Mouse (Mus musculus) common myeloid progenitor, adult 5-6 weeks (primary cell): ENCODE data around the gene Paqr3. TPM values are rescaled to one million over a fixed set of nuclear protein-coding genes. Genes with fewer than 3 reads are reported as not detected.

Experiments used
- ATAC-seq: replicated peaks from 2 replicates; pipeline ENCODE4 v1.8.0; 2016; ENCODE audit warnings: low read depth, mild to moderate bottlenecking, moderate TSS enrichment, inconsistent platforms; ENCODE audit not compliant: poor library complexity, severe bottlenecking
- total RNA-seq: library from RNA; stranded (forward); fragments of 200-1000, 187-1606 nt; gene quantifications from 2 replicates; pipeline ENCODE4 v1.2.3, GENCODE M21; 2017

Gene Paqr3
- 2.9 and 3.9 TPM in 2 replicates for total RNA-seq

DNA sequence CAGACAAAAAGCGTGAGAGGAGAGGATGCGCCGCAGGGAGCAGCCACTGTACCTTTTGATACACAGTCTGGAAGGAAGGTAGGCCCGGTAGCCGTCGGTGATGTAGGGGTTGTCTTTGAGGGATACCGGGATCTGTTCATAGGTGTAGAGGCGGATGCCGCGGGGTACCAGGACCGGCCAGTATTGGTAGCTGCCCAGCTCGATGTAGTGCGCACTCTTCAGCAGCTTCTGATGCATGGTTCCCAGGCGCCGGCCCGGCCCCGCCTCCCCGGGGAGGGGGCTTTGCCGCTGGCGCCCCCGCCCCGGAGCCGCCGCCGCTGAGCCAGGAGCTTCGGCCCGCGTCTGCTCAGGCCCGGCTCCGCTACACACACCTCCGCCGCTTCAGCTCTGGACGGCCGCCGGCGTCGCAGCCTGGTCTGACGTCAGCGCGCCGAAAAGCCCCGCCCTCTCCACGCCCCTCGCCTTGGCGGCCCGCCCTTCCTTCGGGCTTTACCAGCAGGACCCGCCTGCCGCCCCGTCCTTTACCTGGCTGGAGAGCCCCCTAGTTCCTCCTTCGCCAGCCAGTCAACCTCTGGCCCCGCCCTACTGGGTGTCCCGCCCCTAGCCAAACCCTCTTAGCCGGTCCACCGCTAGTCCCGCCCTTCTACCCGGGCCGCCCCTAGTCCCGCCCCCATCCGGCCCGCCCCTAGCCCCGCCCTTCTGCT is at the start of gene Paqr3:
Paqr3 (minus strand) TSS at position 390 of the 704 bp plus-strand sequence.
- ATAC-seq = peak; percentile 99

- no peak for ATAC-seq
Observed at GRCm38 (mm10) chr5:97154688-97155087, 43.3 kb upstream of the Paqr3 start.

DNA sequence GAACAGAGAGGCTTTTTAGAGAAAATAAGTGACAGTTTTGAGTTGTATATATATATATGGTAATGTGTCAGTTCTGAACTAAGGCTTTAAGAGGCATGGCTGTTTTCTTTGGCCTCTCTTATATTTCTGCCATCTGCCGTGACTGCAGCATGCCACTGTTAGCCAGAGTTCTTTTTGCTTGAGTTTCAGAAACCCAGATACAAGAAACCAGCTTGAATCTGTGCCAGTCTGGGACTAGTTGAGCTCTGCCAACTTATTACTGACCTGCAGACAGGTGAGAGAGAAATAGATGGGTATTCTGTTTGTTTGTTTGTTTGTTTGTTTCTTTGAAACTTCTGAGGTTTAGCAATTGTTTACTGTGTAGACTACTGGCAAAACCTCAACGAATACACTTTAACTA is 23.9 kb upstream of the Paqr3 start:
- ATAC-seq = no peak

DNA sequence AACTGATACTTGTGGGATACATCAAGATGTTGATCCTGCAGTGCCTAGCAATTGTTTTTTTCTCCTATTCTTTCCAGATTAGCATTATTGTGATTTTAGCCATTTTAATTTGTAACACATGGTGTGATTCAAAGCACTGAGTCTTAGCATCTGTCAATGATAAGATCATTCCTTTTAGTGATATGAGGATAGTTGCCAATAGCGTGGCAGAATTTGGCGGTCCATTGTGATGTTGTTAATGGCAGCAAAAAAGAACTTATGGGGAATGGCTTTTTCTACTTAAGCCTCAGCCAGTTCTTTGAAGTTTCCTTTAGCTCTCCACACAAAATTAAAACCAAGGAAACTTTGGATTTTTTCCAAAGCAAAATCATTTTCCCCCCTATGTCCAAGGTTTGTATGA is 18.2 kb upstream of the Paqr3 start:
- ATAC-seq = no peak

- ATAC-seq = peak; percentile 87
Observed at GRCm38 (mm10) chr5:97128242-97129226, 17.1 kb upstream of the Paqr3 start.

DNA sequence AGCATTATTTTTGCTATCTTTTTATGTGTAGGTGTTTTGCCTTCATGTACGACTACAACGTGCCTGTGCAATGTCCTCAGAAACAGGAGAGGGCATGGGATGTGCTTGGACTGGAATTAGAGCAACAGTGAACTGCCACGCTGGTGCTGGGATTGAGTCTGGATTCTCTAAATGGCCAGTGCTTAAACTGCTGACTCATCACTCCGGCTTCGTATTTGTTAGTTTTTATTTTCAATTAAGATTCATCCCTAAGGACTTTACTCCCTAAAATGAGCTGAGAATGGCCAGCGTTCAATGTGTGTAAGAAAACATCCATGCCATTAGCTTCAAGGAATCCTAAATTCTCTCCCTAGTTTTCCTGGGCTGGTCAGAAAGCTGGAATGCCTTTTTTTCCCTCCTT is 15.9 kb upstream of the Paqr3 start:
- no peak for ATAC-seq

- ATAC-seq = peak; percentile 76
Observed at GRCm38 (mm10) chr5:97126005-97126404, 14.6 kb upstream of the Paqr3 start.

GRCm38 (mm10) chr5:97125459-97125970 is 14.1 kb upstream of the Paqr3 start:
- ATAC-seq = 0 out of 2 replicates have a peak, but pooled peaks have one; percentile 3

GRCm38 (mm10) chr5:97124977-97125376 is 13.6 kb upstream of the Paqr3 start:
- ATAC-seq = no peak

GRCm38 (mm10) chr5:97110697-97111096 is 699 bp downstream of the Paqr3 start:
- ATAC-seq = no peak

GRCm38 (mm10) chr5:97110133-97110532 is 1.3 kb downstream of the Paqr3 start:
- ATAC-seq = no peak

DNA sequence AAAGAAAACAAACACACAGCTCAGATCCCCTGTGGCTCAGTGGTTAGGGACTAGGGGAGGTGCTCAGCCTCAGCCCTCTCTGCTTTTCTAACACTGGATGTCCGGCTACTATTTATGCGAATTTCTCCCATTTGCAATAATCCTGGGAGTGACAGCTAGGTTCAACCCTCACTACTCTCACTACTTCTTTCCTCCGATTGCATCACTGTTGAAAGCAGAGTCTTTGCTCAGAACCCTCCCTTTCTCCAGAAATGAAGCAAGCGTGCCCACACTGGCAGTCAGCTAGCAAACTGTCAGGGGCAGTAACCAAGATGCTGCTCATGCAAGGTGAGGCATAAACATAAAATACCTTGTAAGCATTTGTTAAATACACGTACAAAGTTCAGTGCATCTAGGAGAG is 3.1 kb downstream of the Paqr3 start:
- no peak for ATAC-seq

GRCm38 (mm10) chr5:97099954-97100353 is 11.4 kb downstream of the Paqr3 start:
- no peak for ATAC-seq

DNA sequence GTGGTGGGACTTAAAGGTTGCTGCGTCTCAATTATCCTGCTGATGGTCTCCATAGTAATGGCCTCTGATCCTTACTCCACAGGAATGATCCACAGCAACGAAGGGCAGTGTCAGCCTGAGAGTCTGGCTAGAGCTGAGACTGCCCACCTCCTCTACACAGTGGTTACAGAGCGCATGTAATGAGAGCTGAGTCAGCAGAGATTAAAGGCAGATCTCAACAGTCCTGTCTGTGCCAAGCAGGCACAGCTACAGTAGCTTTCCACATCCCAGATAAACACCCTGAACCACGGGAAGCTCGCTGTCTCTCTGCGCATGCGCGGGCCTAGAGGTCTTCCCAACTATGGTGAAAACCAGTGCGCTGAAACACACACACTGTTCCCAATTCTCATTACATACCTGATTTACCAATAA is 13.8 kb downstream of the Paqr3 start:
- ATAC-seq = 0 out of 2 replicates have a peak, but pooled peaks have one; percentile 15

DNA sequence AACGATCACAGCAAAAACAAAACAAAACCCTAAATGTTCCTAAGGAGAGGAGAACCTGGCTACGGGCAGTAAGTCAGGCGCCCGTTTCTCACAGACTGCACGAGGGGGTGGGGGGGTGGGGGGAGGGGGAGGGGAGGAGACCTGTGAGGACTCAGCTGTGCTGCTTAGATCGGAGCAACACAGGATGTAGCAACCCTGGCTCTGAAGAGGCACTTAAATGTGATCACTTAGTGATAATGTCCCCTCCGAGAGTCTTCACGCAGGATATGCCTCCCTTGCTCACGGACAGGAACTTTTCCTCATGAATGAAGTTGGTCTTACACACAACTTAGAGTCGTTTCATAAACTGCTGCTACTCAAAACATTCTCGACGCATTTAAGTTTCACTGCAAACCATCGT is 16.1 kb downstream of the Paqr3 start:
- no peak for ATAC-seq

GRCm38 (mm10) chr5:97092970-97093369 is 18.4 kb downstream of the Paqr3 start:
- no peak for ATAC-seq

GRCm38 (mm10) chr5:97090034-97090784 is 21.2 kb downstream of the Paqr3 start:
- no peak for ATAC-seq

DNA sequence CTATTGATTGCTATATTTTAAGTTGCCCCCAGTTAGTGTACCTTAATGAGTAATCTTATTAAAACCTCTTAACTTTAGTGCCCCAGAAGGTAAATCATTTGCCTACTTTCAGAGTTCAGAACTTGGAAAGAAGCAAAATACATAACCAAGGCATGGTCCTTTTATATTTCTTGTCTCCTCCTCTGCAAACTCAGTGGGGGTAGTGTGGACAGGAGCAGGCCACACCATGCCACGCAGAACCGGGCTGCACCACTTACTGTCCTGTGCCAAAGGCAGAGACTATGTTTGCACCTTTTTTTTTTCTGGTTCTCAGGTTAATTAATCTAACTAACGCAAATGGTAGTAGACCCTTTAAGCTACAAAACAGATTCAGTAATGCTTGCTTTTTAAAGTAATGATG is 22.0 kb downstream of the Paqr3 start:
- ATAC-seq = no peak

- no peak for ATAC-seq
Observed at GRCm38 (mm10) chr5:97088231-97088630, 23.2 kb downstream of the Paqr3 start.

- ATAC-seq = no peak
Observed at GRCm38 (mm10) chr5:97087746-97088145, 23.6 kb downstream of the Paqr3 start.
